Mouse (Mus musculus): ENCODE data around the gene Arhgef18. TPM values are rescaled to one million over a fixed set of nuclear protein-coding genes. Genes with fewer than 3 reads are reported as not detected.

The Arhgef18 gene
- polyA plus RNA-seq (2016; fragmentation: Nextera tagmentation; extraction: Ambion mirVana): 9.9 and 11.0 TPM in 2 replicates

- Histone ChIP-seq H3K27me3 (ENCODE audit: insufficient read depth, poor library complexity, severe bottlenecking) (no peaks in the 10 kb centered on the region), H3K9me3 (no peaks in the 10 kb centered on the region), H3K4me1 (replicated peaks) (peaks cover 30% of the 10 kb centered on the region), H3K36me3 (peaks cover 10% of the 10 kb centered on the region), H3K27ac (peak within 1 kb of the TSS; percentile 88), H3K4me3 (peak within 1 kb of the TSS; percentile 87)
- under 1% methylated on average over 48 of the region's 48 CpGs for WGBS
- DNase-seq (ENCODE audit: low spot score): peak; percentile 83
Measured at GRCm38 (mm10) chr8:3392771-3393710, at the start of gene Arhgef18. Gene Arhgef18, plus strand, starts transcription at chr8:3393006.

GRCm38 (mm10) chr8:3345337-3345736 is 47.5 kb upstream of the Arhgef18 start:
- H3K4me1 ChIP-seq (replicated peaks): no peaks in the 10 kb centered on the region
- no peak overlapping the region for H3K4me3 ChIP-seq
- no peaks in the 10 kb centered on the region for H3K9me3 ChIP-seq
- no peaks in the 10 kb centered on the region for H3K36me3 ChIP-seq
- no peaks in the 10 kb centered on the region for H3K27me3 ChIP-seq (ENCODE audit: insufficient read depth, poor library complexity, severe bottlenecking)
- DNase-seq (ENCODE audit: low spot score): no peak
- 98% methylated on average over 6 of the region's 6 CpGs for WGBS
- no peak overlapping the region for H3K27ac ChIP-seq

GRCm38 (mm10) chr8:3346691-3347413 is 46.0 kb upstream of the Arhgef18 start:
- Histone ChIP-seq H3K4me1 (replicated peaks) (no peaks in the 10 kb centered on the region), H3K27me3 (ENCODE audit: insufficient read depth, poor library complexity, severe bottlenecking) (no peaks in the 10 kb centered on the region), H3K27ac (no peak overlapping the region), H3K4me3 (no peak overlapping the region), H3K36me3 (no peaks in the 10 kb centered on the region), H3K9me3 (no peaks in the 10 kb centered on the region)
- no peak for DNase-seq (ENCODE audit: low spot score)
- 86% methylated on average over 5 of the region's 5 CpGs for WGBS

- H3K4me1 ChIP-seq (replicated peaks): no peaks in the 10 kb centered on the region
- WGBS: 54% methylated on average over 13 of the region's 13 CpGs
- no peaks in the 10 kb centered on the region for H3K9me3 ChIP-seq
- no peak for DNase-seq (ENCODE audit: low spot score)
- H3K36me3 ChIP-seq: no peaks in the 10 kb centered on the region
- no peak overlapping the region for H3K4me3 ChIP-seq
- H3K27ac ChIP-seq: no peak overlapping the region
- no peaks in the 10 kb centered on the region for H3K27me3 ChIP-seq (ENCODE audit: insufficient read depth, poor library complexity, severe bottlenecking)
Measured at GRCm38 (mm10) chr8:3348142-3348823, 44.5 kb upstream of the Arhgef18 start.

- DNase-seq (ENCODE audit: low spot score): no peak
- no peak overlapping the region for H3K27ac ChIP-seq
- H3K4me1 ChIP-seq (replicated peaks): no peaks in the 10 kb centered on the region
- H3K36me3 ChIP-seq: no peaks in the 10 kb centered on the region
- 69% methylated on average over 6 of the region's 6 CpGs for WGBS
- H3K27me3 ChIP-seq (ENCODE audit: insufficient read depth, poor library complexity, severe bottlenecking): no peaks in the 10 kb centered on the region
- H3K4me3 ChIP-seq: no peak overlapping the region
- H3K9me3 ChIP-seq: no peaks in the 10 kb centered on the region
Measured at GRCm38 (mm10) chr8:3350747-3351146, 42.1 kb upstream of the Arhgef18 start.

GRCm38 (mm10) chr8:3352715-3353114 is 40.1 kb upstream of the Arhgef18 start:
- no peak overlapping the region for H3K27ac ChIP-seq
- no peak for DNase-seq (ENCODE audit: low spot score)
- H3K4me1 ChIP-seq (replicated peaks): no peaks in the 10 kb centered on the region
- no peaks in the 10 kb centered on the region for H3K36me3 ChIP-seq
- WGBS: 88% methylated on average over 6 of the region's 6 CpGs
- no peaks in the 10 kb centered on the region for H3K27me3 ChIP-seq (ENCODE audit: insufficient read depth, poor library complexity, severe bottlenecking)
- no peak overlapping the region for H3K4me3 ChIP-seq
- no peaks in the 10 kb centered on the region for H3K9me3 ChIP-seq

GRCm38 (mm10) chr8:3353189-3353810 is 39.5 kb upstream of the Arhgef18 start, which contains the start of gene A430078G23Rik:
Gene A430078G23Rik, plus strand, starts transcription at chr8:3353415.
- Histone ChIP-seq H3K36me3 (no peaks in the 10 kb centered on the region), H3K9me3 (no peaks in the 10 kb centered on the region), H3K27me3 (ENCODE audit: insufficient read depth, poor library complexity, severe bottlenecking) (no peaks in the 10 kb centered on the region), H3K27ac (no peak within 1 kb of the TSS), H3K4me3 (no peak within 1 kb of the TSS), H3K4me1 (replicated peaks) (no peaks in the 10 kb centered on the region)
- DNase-seq (ENCODE audit: low spot score): no peak
- WGBS: 79% methylated on average over 13 of the region's 13 CpGs

- WGBS: 63% methylated on average over 6 of the region's 6 CpGs
- no peak overlapping the region for H3K27ac ChIP-seq
Measured at GRCm38 (mm10) chr8:3353811-3354442, 38.9 kb upstream of the Arhgef18 start.

GRCm38 (mm10) chr8:3354443-3354812 is 38.4 kb upstream of the Arhgef18 start:
- Histone ChIP-seq H3K27me3 (ENCODE audit: insufficient read depth, poor library complexity, severe bottlenecking) (no peaks in the 10 kb centered on the region), H3K9me3 (no peaks in the 10 kb centered on the region), H3K27ac (no peak overlapping the region), H3K4me1 (replicated peaks) (no peaks in the 10 kb centered on the region), H3K4me3 (no peak overlapping the region), H3K36me3 (no peaks in the 10 kb centered on the region)
- no peak for DNase-seq (ENCODE audit: low spot score)
- 67% methylated on average over 5 of the region's 5 CpGs for WGBS

More at GRCm38 (mm10) chr8:3353811-3354442, 38.9 kb upstream of the Arhgef18 start:
- H3K36me3 ChIP-seq: no peaks in the 10 kb centered on the region
- no peaks in the 10 kb centered on the region for H3K4me1 ChIP-seq (replicated peaks)
- H3K4me3 ChIP-seq: no peak overlapping the region
- no peaks in the 10 kb centered on the region for H3K27me3 ChIP-seq (ENCODE audit: insufficient read depth, poor library complexity, severe bottlenecking)
- no peak for DNase-seq (ENCODE audit: low spot score)
- no peaks in the 10 kb centered on the region for H3K9me3 ChIP-seq

GRCm38 (mm10) chr8:3355586-3355985 is 37.2 kb upstream of the Arhgef18 start:
- Histone ChIP-seq H3K4me3 (no peak overlapping the region), H3K27me3 (ENCODE audit: insufficient read depth, poor library complexity, severe bottlenecking) (no peaks in the 10 kb centered on the region), H3K27ac (no peak overlapping the region), H3K4me1 (replicated peaks) (no peaks in the 10 kb centered on the region), H3K9me3 (no peaks in the 10 kb centered on the region), H3K36me3 (no peaks in the 10 kb centered on the region)
- 90% methylated on average over 6 of the region's 6 CpGs for WGBS
- no peak for DNase-seq (ENCODE audit: low spot score)

GRCm38 (mm10) chr8:3358060-3358459 is 34.7 kb upstream of the Arhgef18 start:
- Histone ChIP-seq H3K9me3 (no peaks in the 10 kb centered on the region), H3K4me1 (replicated peaks) (no peaks in the 10 kb centered on the region), H3K4me3 (no peak overlapping the region), H3K27ac (no peak overlapping the region), H3K27me3 (ENCODE audit: insufficient read depth, poor library complexity, severe bottlenecking) (no peaks in the 10 kb centered on the region), H3K36me3 (no peaks in the 10 kb centered on the region)
- WGBS: 14% methylated on average over 4 of the region's 4 CpGs
- DNase-seq (ENCODE audit: low spot score): peak; percentile 77

GRCm38 (mm10) chr8:3367086-3367485 is 25.7 kb upstream of the Arhgef18 start:
- 85% methylated on average over 5 of the region's 5 CpGs for WGBS
- Histone ChIP-seq H3K27ac (no peak overlapping the region), H3K27me3 (ENCODE audit: insufficient read depth, poor library complexity, severe bottlenecking) (no peaks in the 10 kb centered on the region), H3K9me3 (no peaks in the 10 kb centered on the region), H3K36me3 (no peaks in the 10 kb centered on the region), H3K4me3 (no peak overlapping the region), H3K4me1 (replicated peaks) (no peaks in the 10 kb centered on the region)
- DNase-seq (ENCODE audit: low spot score): no peak
